8 mouse cellular contexts compared by ENCODE assay signal in genomic region chrX:157817571-157818206, GRCm38 (mm10). TPM values are rescaled to one million over a fixed set of nuclear protein-coding genes. Genes with fewer than 3 reads are reported as not detected.
DNase-seq lines count a peak whose midpoint lies in the region; ATAC-seq and TF ChIP-seq lines count a peak whose summit lies in the region.

No protein-coding gene starts in this region.

- peaks cover 26% of the 10 kb centered on the region for H3K27me3 ChIP-seq in kidney, embryonic 15.5 days
- H3K27me3 ChIP-seq in kidney, adult 2 months (replicated peaks; ENCODE audit: control insufficient read depth, insufficient read depth, low read length), result no peaks in the 10 kb centered on the region
- no peaks in the 10 kb centered on the region for H3K27me3 ChIP-seq in intestine, postnatal 0 days (replicated peaks; ENCODE audit: control insufficient read depth, insufficient read depth, low read length)
- no peaks in the 10 kb centered on the region for H3K27me3 ChIP-seq in neural tube, embryonic 14.5 days (ENCODE audit: control insufficient read depth, insufficient read depth, low read length)

- no peak overlapping the region for H3K27ac ChIP-seq in kidney, embryonic 15.5 days
- H3K27ac ChIP-seq in kidney, adult 2 months (ENCODE audit: insufficient read depth, low read depth, low read length), result no peak overlapping the region
- no peak overlapping the region for H3K27ac ChIP-seq in intestine, postnatal 0 days (ENCODE audit: low read depth, low read length)
- no peak overlapping the region for H3K27ac ChIP-seq in neural tube, embryonic 14.5 days (ENCODE audit: low read depth, low read length)

- H3K9ac ChIP-seq in kidney, embryonic 15.5 days, result no peak overlapping the region
- H3K9ac ChIP-seq in intestine, postnatal 0 days (ENCODE audit: low read depth, low read length), result no peak overlapping the region
- no peak overlapping the region for H3K9ac ChIP-seq in neural tube, embryonic 14.5 days (replicated peaks; ENCODE audit: low read depth, low read length)

- no peaks in the 10 kb centered on the region for H3K9me3 ChIP-seq in kidney, embryonic 15.5 days (replicated peaks)
- no peaks in the 10 kb centered on the region for H3K9me3 ChIP-seq in intestine, postnatal 0 days (ENCODE audit: control insufficient read depth)
- H3K9me3 ChIP-seq in neural tube, embryonic 14.5 days (ENCODE audit: control insufficient read depth, low read length), result no peaks in the 10 kb centered on the region

- no peak for TF ChIP-seq CTCF in kidney, adult 2 months (conservative IDR thresholded peaks at IDR 0.05; ENCODE audit: insufficient read depth, insufficient read length, low read depth, low read length)
- TF ChIP-seq CTCF in intestine, postnatal 0 days (IDR thresholded peaks at IDR 0.05; ENCODE audit: low read depth), result no peak

- TF ChIP-seq POLR2A in kidney, adult 2 months (IDR thresholded peaks at IDR 0.05; ENCODE audit: low read depth, low read length), result no peak

- 17% methylated on average over 31 of the region's 31 CpGs for WGBS in kidney, embryonic 15.5 days
- 5% methylated on average over 31 of the region's 31 CpGs for WGBS in kidney, adult 2 months
- 22% methylated on average over 30 of the region's 31 CpGs for WGBS in intestine, postnatal 0 days
- WGBS in neural tube, embryonic 14.5 days, result 18% methylated on average over 31 of the region's 31 CpGs

- H3K36me3 ChIP-seq in kidney, embryonic 15.5 days, result no peaks in the 10 kb centered on the region
- no peaks in the 10 kb centered on the region for H3K36me3 ChIP-seq in kidney, adult 2 months (ENCODE audit: control insufficient read depth, insufficient read depth, low read length)
- H3K36me3 ChIP-seq in intestine, postnatal 0 days (ENCODE audit: control insufficient read depth, insufficient read depth), result no peaks in the 10 kb centered on the region
- H3K36me3 ChIP-seq in neural tube, embryonic 14.5 days (ENCODE audit: control insufficient read depth, insufficient read depth, low read length), result no peaks in the 10 kb centered on the region

- 0 out of 2 replicates have a peak, but pooled peaks cover 3% of the 10 kb centered on the region for H3K4me1 ChIP-seq in kidney, embryonic 15.5 days
- H3K4me1 ChIP-seq in kidney, adult 2 months (ENCODE audit: control insufficient read depth, insufficient read depth, low read length), result no peaks in the 10 kb centered on the region
- no peaks in the 10 kb centered on the region for H3K4me1 ChIP-seq in intestine, postnatal 0 days (replicated peaks; ENCODE audit: control insufficient read depth, insufficient read depth, low read length)
- no peaks in the 10 kb centered on the region; the same call in 1 of the 2 replicates for H3K4me1 ChIP-seq in neural tube, embryonic 14.5 days (ENCODE audit: control insufficient read depth, insufficient read depth, low read length)

- peak overlapping the region; percentile 62 for H3K4me2 ChIP-seq in kidney, embryonic 15.5 days
- peak overlapping the region; percentile 47 for H3K4me2 ChIP-seq in intestine, postnatal 0 days (replicated peaks; ENCODE audit: low read depth)
- peak overlapping the region; percentile 48 for H3K4me2 ChIP-seq in neural tube, embryonic 14.5 days (ENCODE audit: low read depth, low read length)

- peak; percentile 86 for ATAC-seq in kidney, embryonic 15.5 days (replicated peaks; ENCODE audit: low FRiP score)
- peak; percentile 42 for ATAC-seq in granulocyte monocyte progenitor cell, adult 5-6 weeks (replicated peaks; ENCODE audit: poor library complexity, severe bottlenecking)
- ATAC-seq in intestine, postnatal 0 days, result no peak
- ATAC-seq in neural tube, embryonic 14.5 days (ENCODE audit: low read depth), result peak; percentile 70; the same call in 1 of the 2 replicates

- DNase-seq in kidney, adult 2 months, result no peak
- peak; percentile 44 to 46 for DNase-seq in cerebellum, postnatal 36 days
- DNase-seq in natural killer cell, adult 2 months (ENCODE audit: low spot score in 2 of 2), result no peak
- no peak for DNase-seq in urinary bladder, postnatal 4 days (ENCODE audit: low spot score in 2 of 2)

- H3K4me3 ChIP-seq in kidney, embryonic 15.5 days (replicated peaks), result peak overlapping the region; percentile 27
- no peak overlapping the region for H3K4me3 ChIP-seq in kidney, adult 2 months (ENCODE audit: insufficient read depth, low read depth, low read length)
- H3K4me3 ChIP-seq in intestine, postnatal 0 days (ENCODE audit: low read depth, low read length), result 0 out of 2 replicates have a peak overlapping the region, but pooled peaks have one; percentile 7
- peak overlapping the region; percentile 12; the same call in 1 of the 2 replicates for H3K4me3 ChIP-seq in neural tube, embryonic 14.5 days (ENCODE audit: low read depth, low read length)

RNA-seq across cellular contexts. Expression of gene Klhl34, which starts 0.5 kb away (rescaled TPM):
- 0.39 and 0.64 TPM in 2 replicates for polyA plus RNA-seq in kidney, embryonic 15.5 days (2015; fragmentation: Nextera tagmentation; extraction: Ambion mirVana)
- polyA plus RNA-seq in kidney, adult 2 months (2012; rRNA removed), result 0.27 TPM in 1 of 2 replicates, not detected in the other
- total RNA-seq in granulocyte monocyte progenitor cell, adult 5-6 weeks (2014; fragmentation: Nextera tagmentation), result not detected in 2 replicates
- not detected in 2 replicates for total RNA-seq in granulocyte monocyte progenitor cell, adult 5-6 weeks (2017)
- polyA plus RNA-seq in intestine, postnatal 0 days (2015; fragmentation: Nextera tagmentation; extraction: Ambion mirVana), result 0.10 and 0.12 TPM in 2 replicates
- polyA plus RNA-seq in neural tube, embryonic 14.5 days (2014; fragmentation: Nextera tagmentation; extraction: Ambion mirVana), result 2.2 and 2.5 TPM in 2 replicates

Comparison
In these comparisons a context has a peak if more than half of its experiments do, and no peak if none do; other contexts are left out.
1. DNase-seq: peak in cerebellum, postnatal 36 days (2 of 2); none in kidney, adult 2 months (single experiment), natural killer cell, adult 2 months (0 of 2) and urinary bladder, postnatal 4 days (0 of 2).
2. Peak in every context shown above with its lines, with median percentiles within 50 percentile points of each other: H3K4me2 ChIP-seq.